Mouse (Mus musculus): ENCODE data around the gene Vegfa.

Vegfa gene

DNA sequence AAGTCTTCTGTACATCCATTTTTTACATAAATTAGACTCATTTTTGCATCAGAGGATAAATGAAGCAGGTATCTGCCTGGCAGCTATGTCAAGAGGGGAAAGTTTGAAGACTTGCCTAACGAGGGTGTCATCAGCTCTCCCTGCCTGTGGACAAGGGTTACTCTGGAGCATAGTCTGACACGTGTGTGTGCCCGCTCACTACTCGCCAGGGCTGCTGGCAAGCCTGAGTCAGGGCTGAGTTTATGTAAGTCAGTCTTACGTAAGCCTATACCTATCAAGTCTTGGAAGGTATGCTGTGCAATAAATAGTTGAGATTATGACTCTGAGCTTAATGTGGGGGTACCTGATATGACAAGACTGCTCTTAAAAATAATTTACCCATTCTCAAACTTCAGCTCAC, 19.2 kb upstream of the Vegfa start:
- DNase-seq (ENCODE audit: low read depth, low spot score) = no peak

DNA sequence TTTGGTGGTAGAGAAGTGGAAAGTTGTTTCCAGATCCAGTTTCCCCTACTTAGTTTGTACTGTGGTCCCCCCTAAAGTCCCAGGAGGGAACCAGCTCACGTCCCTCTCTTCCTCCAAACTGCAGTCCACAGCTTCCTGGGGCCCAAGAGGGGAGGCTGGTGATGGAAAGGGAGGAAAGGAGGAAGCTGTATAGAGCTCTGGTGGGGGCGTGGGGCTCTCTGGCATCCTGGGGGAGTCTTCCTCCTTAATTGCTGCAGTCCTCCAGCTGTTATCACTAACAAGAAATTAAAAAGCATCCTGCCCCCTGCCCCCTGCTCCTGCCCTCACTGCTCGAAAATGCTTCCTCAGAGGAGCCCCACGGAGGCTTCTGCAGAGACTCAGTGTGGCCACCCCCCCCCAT, 17.4 kb upstream of the Vegfa start:
- DNase-seq (ENCODE audit: low read depth, low spot score) = no peak

DNA sequence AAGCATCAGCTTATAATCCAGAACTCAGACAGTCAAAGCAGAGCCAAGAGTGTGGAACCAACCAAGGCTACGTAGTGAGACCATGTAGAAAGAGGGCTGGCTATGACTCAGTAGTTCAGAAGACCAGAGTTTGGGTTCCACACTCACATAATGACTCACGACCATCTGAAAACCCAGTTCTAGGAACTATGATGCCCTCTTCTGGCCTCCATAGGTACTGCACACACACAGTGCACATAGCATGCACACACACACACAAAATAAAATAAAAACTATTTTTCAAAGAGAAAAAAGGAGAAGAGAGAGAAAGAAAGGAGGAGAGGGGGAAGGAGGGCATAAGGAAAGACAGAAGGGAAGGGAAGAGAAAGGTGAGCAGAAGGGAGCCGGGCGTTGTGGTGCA, 16.0 kb upstream of the Vegfa start:
- DNase-seq (ENCODE audit: low read depth, low spot score) = no peak

DNA sequence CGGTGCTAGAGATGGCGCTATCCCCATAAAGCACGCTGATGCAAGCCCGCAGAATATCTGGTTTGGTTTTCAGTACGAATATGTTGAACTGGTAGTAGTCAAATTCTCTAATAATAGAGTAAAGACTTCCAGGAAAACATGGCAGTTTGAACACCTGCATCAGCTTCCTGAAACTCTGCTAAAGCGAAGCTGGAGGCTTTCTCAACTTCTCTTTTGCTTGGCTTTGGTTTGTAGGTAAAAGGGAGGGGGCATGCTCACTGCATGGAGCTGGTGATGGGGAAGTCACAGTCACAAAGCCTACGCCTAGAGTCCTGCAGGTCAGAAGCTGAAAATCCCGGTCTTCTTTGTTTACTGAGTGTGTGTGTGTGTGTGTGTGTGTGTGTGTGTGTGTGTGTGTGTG, 13.6 kb upstream of the Vegfa start:
- DNase-seq (ENCODE audit: low read depth, low spot score) = no peak

DNA sequence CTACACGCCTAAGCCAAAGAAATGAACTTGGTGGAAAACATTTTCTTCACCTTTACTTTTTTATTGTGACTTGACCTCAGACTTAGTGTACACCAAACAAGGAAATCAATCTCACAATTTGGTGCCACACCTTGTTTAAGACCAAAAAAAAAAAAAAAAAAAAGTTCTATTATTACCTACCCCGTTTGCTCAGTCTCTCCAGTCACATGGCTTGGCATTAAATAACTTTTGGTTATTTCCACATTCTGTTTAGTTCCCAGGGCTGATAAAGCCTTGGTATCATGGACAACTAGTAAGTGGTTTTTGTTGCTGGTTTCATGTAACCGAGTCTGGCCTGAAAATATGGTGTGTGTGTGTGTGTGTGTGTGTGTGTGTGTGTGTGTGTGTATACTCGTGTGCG, 12.8 kb upstream of the Vegfa start:
- no peak for DNase-seq (ENCODE audit: low read depth, low spot score)

DNA sequence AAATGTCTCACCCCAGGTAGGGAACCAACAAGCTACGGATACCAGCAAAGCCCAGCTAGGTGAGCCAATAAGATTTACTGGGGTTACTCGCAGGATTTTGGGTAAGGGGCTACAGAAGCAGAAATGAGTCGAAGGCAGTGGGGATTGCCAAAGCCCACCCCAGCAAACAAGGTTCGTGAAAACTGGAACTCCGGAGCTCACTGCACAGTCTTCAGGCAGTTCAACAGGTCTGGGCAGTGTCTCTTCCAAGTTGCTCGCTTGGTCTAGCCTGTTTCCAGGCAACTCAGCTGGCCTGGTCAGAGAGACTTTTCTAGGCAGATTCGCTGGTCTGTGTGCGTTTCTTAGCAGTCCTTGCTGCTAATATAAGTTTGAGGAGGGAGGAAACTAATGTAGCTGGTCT, 10.0 kb upstream of the Vegfa start:
- no peak for DNase-seq (ENCODE audit: low read depth, low spot score)

DNA sequence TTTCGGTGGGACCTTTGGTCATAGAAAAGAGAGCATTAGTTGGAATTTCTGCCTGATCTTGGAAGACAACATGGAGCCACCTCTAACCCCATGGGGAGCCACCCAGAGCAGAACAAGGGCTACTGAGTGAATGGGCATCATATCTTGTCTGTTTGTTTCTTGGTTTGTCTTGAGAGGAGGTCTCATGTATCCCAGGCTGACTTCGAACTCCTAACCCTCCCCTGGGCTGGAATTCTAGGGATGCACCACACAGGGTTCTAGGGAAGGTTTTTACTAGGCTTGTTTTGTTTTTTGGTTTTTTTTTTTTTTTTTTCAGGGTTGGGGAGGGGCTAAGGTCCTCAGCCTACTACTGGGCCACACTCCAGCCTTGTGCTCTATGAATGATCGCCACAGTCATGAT, 9.5 kb upstream of the Vegfa start:
- no peak for DNase-seq (ENCODE audit: low read depth, low spot score)

DNA sequence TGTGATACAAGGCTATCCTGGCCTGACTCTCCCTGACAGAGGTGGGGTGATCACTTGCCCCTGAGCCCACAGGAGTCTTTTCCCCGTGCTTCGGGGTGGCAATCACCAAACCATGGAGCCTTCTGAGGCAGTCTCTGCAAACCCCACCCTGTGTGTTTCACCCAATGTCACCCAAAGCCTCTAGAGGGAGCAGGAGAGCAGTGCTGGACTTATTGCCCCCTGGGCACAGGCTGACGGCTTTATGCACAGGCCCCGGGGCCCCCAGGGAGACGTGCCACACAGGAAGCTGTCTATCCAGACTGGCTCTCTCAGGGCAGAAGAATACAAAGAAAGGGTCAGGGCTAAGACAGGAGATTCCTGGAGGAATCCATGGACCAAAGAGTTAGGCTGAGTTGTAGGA, 9.1 kb upstream of the Vegfa start:
- no peak for DNase-seq (ENCODE audit: low read depth, low spot score)

DNA sequence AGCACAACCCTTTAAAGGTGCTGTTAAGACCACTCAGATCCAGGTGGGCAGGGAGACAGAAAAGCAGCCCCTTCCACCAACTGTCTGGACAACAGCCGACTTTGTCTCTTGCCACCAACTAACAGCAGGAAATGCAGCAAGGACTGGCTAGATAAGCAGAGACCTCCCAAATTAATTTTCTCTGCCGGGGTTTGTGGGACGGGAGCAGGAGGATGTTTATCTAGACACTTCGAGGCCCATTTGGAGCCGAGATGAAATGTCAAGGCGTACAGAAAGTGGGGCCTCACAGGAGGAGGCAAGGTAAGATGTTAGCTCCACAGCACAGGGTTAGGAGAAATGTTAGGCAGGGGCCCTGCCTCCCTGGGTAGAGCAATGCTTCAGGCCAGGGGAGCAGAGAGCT, 8.4 kb upstream of the Vegfa start:
- no peak for DNase-seq (ENCODE audit: low read depth, low spot score)

DNA sequence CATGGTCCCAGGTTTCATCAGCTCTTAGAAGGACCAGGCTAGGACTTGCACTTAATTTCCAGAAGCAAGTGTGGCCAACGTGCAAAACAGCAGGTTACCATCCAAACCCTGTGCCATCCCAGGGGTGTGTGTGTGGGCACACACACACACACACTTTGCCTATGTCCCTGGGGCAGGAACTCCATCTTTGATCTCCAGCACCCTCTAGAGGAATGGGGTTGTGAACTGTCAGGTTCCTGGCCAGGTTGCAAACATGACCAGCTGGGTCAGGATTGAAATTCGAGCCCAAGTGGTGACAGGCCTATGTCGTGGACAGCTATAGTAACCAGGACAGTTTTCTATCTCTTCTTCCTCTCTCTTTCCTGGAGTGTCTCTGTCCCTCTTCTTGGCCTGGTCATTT, 6.7 kb upstream of the Vegfa start:
- DNase-seq (ENCODE audit: low read depth, low spot score) = no peak

DNA sequence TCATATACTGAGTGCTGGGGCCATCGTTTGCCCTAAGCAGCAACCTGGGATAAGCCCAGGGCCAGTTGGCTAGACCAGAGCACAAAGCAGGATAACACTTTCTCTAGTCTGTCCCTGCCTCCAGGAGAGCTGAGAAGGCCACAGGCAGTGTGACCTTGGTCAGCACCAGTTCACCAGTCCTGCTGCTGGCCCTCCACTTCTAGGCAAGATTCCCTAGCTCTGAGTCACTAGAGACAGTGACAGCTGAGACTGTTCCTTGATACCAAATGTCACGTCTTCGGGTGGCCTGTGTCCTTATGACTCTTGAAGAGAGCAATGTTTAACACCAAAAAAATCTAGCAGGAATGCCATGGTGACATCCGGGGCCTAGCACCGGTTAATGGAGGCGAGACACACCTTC, 4.2 kb upstream of the Vegfa start:
- no peak for DNase-seq (ENCODE audit: low read depth, low spot score)

DNA sequence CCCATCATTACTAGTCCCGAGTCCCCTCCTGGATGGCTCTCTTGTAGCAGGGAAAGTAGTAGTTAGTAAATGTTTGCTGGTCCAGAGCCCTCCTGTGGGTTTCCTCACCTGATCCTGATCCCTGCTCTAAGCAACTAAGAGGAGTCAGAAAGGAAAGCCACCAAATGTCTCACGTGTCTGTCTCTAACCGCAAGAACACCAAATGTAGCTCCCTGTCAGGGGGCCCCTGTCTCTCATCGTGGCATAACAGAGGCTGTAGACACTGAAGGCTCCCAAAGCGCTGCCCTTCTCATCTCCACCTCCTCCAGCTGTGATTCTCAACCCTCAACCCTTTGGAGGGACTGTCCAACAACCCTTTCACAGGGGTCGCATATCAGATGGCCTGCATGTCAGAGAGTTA, 1.9 kb upstream of the Vegfa start:
- DNase-seq (ENCODE audit: low read depth, low spot score) = no peak

DNA sequence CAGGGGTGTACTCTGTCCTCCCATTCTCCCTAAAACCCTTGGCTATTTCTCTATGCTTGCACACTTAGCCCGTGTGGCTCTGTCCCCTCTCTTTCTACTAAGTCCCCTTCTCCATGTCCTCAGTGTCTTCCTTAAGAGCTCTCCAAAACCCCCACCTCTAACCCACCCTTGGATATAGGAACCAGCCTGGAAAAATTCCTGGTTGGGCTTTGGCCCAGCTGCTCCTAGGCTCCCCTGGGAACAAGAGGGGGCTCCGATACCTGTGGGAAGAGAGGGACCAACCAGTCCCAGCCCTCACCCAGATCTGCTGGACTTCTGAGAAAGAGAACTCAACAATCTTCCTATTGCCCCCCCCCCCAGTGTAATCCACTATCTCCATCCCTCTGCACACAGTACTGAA, 1.4 kb upstream of the Vegfa start:
- no peak for DNase-seq (ENCODE audit: low read depth, low spot score)

DNA sequence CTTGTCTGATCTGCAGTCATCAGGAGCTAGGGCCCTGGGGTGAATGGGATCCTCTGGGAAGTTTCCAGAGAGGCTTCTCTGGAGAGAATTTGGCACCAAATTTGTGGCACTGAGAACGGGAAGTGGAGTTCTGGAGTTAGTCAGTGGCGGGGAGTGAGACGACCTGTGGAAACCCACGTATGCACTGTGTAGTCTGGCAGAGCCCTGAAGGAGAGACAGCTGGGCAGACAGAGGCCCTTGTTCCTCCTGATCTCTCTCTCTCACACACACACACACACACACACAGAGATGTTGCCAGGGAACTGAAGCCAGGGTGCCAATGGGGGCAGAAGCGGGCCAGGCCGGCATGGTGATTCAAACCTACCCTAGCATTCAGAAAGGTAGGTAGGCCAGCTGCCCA, 953 bp upstream of the Vegfa start:
- DNase-seq (ENCODE audit: low read depth, low spot score) = no peak

DNA sequence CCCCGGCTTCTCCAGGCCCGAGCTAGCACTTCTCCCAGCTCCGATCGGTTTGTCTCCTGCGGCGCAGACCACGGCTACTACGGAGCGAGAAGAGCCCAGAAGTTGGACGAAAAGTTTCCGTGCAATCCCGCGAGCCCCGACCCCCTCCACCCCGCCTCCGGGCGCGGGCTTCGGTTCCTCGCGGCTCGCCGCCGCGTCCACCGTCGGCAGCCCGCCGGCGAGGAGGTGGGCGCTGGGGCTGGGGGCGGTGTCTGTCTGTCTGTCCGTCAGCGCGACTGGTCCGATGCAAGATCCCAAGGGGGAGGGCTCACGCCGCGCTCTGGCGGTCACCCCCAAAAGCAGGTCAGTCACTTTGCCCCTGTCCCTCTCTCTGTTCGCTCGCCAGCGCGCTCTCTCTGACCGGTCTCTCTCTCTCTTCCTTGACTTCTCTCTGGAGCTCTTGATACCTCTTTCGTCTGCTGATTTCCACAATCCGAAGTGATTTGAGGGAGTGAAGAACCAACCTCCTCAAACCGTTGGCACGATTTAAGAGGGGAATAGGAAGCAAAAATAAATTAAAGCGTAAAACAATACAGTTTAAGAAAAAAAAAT, 453 bp downstream of the Vegfa start:
- no peak for DNase-seq (ENCODE audit: low read depth, low spot score)

DNA sequence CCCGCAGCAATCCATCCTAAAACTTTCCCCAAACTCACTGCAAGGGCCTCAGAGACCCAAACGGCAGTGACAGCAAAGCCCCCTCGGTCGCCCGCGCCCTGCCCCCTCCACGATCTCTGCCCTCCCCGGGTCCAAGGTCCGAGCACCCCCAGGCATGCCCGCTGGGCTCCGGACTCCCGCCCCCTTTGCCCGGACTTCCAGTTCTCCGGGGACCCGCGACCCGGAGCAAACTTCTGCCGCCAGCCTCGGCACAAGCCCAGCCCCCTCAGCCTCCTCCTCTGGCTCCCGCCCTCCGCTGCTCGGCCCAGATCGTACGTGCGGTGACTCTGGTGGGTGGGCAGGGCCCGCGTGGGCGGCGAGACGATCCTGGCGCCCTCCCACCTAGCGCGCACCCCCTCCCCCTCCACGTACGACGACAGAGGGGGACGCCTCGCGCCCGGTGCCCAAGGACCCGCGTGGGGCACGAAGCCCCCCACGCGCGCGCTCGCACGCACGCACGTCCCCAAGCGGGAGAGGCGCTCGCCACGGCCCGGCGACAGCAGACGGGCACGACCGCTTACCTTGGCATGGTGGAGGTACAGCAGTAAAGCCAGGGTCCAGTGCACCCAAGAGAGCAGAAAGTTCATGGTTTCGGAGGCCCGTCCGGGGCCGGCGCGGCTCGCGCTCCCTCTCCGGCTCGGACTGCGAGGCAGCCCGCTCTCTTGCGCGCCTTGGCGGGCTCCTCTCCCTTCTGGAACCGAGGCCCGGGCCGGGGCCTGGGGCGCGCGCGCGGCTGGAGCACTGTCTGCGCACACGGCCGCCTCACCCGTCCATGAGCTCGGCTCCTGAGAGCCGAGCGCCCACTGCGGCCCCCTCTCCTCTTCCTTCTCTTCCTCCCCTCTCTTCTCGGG, 1.2 kb downstream of the Vegfa start:
- DNase-seq (ENCODE audit: low read depth, low spot score) = peak; percentile 51

DNA sequence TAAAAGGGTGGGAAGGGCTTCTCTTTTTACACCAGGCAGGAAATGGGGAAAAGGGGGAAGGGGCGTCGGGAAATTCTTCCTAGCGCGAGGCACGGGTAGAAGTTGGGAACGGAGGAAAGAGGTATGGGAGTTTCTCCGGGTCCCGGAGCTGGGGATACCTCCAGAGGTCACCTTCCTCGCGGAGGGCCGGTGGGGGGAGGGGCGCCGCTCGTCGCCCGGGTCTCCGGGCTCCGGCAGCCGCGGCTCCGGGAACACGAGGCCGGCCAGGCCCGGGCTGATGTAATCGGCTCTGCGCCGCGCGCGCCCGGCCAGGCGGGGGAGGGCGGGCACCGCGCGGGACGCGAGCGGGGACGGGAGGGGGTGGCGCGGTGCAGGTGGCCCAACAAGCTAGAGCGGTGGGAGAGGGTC, 1.8 kb downstream of the Vegfa start:
- DNase-seq (ENCODE audit: low read depth, low spot score) = peak; percentile 58

DNA sequence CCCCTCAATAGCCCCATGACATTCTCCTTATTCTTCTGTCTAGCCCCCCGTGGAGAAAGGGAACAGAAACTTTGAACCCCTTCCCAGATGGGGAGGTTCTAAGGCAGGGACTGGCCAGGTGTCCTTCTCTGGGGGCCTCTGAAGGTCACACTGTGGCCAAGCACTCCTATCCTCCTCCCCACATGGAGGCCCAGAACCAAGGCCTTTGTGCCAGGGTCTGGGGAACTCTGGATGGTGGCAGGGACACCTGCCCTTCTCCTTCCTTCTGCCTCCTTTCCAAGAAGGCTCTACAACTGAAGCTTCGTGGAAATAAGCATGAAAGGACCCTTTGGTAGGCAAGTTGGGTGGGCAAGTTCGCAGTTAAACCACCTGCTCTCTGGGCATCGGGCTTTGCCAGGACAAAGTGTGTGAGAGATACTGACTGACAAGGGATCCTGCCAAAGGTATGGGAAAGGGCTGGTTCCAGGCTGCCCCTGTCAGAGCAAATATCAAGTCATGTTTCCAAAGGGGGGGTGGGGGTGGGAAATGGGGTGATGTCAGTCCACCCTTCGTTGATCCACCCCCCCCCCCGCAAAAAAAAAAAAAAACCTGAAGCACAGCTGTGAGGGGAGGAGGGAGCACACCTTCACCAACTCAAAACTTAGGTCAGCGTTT, 2.5 kb downstream of the Vegfa start:
- no peak for DNase-seq (ENCODE audit: low read depth, low spot score)

DNA sequence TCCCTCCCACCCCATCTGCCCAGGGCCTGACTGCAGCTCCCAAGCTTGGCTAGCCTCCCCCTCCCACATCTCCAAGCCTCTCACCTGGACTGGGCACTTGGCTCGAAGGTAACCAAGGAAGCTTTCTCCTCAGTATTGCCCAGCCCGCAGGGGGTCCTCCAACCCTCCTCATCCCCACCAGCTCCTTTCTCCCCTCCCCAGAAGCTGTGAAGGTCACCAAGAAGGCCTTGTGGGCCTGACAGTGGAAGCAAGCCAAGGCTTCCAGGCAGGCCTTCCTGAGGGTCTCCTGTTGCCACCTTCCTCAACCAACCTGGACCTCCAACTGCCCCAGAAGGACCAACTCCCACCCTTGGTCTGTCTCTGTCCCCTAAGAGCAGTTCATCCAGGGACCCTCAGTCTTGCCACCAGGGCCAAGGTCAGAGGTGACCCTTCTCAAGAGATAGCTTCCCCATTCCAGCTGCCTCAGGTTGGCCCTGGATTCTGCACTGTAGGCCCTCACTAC, 3.1 kb downstream of the Vegfa start:
- no peak for DNase-seq (ENCODE audit: low read depth, low spot score)

DNA sequence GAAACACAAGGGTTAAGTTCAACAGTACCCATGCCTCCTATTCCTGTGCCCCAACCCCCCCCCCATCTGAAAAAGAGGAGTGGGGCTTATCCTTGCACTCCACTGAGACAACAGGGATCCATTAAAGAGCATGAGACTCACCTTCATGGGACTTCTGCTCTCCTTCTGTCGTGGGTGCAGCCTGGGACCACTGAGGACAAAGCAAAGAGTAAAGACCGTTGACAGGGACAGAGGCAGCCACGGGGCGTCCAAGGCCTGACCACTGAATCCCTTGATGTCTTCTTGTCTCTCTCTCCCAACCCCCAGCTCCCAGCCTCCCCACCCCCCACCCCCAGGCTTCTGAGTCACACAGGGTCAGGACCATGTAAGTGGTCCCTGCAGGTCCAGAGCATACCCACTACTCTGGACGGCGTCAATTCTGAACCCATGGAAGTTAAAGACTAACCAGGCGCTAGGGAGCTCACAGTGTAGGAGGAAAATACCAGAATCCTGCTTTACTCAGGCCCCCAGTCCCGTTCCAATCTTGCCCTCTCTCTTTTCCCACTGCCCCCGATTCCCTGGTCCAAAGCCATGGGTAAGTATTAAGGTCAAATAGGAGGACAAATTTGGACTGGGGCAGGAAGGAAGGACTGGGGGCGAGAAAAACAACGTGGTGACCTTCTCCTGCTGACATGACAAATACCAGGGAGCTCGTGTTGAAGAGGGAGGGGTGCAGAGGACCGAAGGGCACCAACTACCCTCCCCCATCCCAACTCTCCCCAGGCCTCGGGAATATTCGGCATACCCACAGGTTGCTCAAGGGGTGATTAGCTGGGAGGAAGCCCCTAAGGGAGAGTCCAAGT, 3.7 kb downstream of the Vegfa start:
- DNase-seq (ENCODE audit: low read depth, low spot score) = no peak

DNA sequence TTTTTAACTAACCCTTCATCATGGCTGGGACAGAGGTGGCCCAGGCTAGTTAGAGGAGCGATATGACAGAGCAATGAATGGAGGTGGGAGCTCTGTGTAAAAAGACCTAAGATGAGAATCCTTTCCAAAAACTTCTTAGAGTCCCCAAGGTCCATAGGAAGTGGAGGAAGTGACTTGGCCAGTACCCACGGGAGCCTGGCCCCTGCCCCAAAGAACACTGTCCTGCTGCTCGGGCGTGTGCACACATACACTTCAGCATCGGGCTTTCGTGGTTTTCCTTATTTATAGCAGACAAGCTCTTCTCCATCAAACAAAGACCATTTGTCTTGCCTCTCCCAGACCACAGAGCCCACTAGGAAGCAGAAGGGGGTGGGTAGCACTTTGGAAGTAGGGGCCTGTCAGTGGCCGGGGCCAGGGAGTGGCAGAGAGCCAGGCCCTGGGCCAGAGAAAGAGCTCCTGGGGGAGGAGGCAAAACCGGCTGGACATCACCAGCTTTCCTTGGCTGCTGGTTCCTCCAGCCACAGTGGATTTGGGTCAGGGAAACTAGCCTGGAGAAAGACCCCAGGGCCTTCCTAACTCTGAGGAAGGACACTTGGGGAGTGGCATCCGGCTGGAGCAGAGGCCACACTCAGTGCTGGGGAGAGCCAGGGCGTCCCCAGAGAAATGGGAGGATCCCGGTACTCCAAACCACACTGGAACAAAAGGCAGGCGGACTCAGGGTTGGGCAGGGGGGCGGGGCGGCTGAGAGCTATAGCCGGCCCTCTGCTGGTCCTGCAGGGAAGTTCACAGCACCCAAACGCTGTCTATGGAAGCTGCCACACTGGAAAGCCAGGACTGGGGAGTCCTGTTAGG, 4.9 kb downstream of the Vegfa start:
- DNase-seq (ENCODE audit: low read depth, low spot score) = peak; percentile 20
